Mouse (Mus musculus): ENCODE measurements around the gene Surf1. TPM values are rescaled to one million over a fixed set of nuclear protein-coding genes. Genes with fewer than 3 reads are reported as not detected.

Surf1 gene
- total and polyA plus RNA-seq, 3 experiments, result 52.1 to 74.8 TPM; not detected in 1

- H3K36me3 ChIP-seq (ENCODE audit: control insufficient read depth in 1 of 2, insufficient read depth in 2 of 2, low read length in 2 of 2), result peaks cover 0 to 12% of the 10 kb centered on the region in 2 experiments; a peak in 2 of 4 replicates
- H3K4me1 ChIP-seq (ENCODE audit: control insufficient read depth in 1 of 2, insufficient read depth in 2 of 2, low read length in 2 of 2), result no peaks in the 10 kb centered on the region
- H3K27ac ChIP-seq (ENCODE audit: control insufficient read depth, low read depth, low read length), result no peak overlapping the region
- H3K9me3 ChIP-seq (replicated peaks; ENCODE audit: insufficient read depth, low read length), result no peaks in the 10 kb centered on the region
- DNase-seq (ENCODE audit: low read depth, low spot score), result no peak
- no peaks in the 10 kb centered on the region for H3K27me3 ChIP-seq (ENCODE audit: control insufficient read depth in 1 of 2, insufficient read depth in 2 of 2, low read length in 2 of 2)
- no peak for TF ChIP-seq HCFC1 (IDR thresholded peaks at IDR 0.05; ENCODE audit: low read depth, low read length)
- no peak for TF ChIP-seq MAZ (IDR thresholded peaks at IDR 0.05; ENCODE audit: low read depth, low read length)
- no peak for TF ChIP-seq TAL1 (IDR thresholded peaks at IDR 0.05; ENCODE audit: low read length)
- no peak for TF ChIP-seq CTCF (IDR thresholded peaks at IDR 0.05 in 2 of 3, conservative IDR thresholded peaks at IDR 0.05 in 1 of 3; ENCODE audit: control insufficient read depth in 1 of 3, insufficient read depth in 1 of 3, low read depth in 2 of 3, low read length in 3 of 3, poor library complexity in 1 of 3, severe bottlenecking in 1 of 3)
- no peak for TF ChIP-seq SMC3 (IDR thresholded peaks at IDR 0.05; ENCODE audit: low read depth, low read length)
- TF ChIP-seq RAD21 (IDR thresholded peaks at IDR 0.05; ENCODE audit: low read depth, low read length), result no peak
- no peak for TF ChIP-seq BHLHE40 (IDR thresholded peaks at IDR 0.05; ENCODE audit: borderline replicate concordance, low read depth, low read length)
- no peak for TF ChIP-seq CHD1 (IDR thresholded peaks at IDR 0.05; ENCODE audit: low read depth, low read length)
- TF ChIP-seq ZMIZ1 (IDR thresholded peaks at IDR 0.05; ENCODE audit: low read depth, low read length), result no peak
- TF ChIP-seq NRF1 (IDR thresholded peaks at IDR 0.05; ENCODE audit: insufficient read depth, low read depth, low read length, poor library complexity, severe bottlenecking), result no peak
- no peak for TF ChIP-seq ZNF384 (IDR thresholded peaks at IDR 0.05; ENCODE audit: low read depth, low read length)
- TF ChIP-seq USF1 (IDR thresholded peaks at IDR 0.05; ENCODE audit: low read depth, low read length), result no peak
- TF ChIP-seq POLR2A (IDR thresholded peaks at IDR 0.05; ENCODE audit: control insufficient read depth in 1 of 2, insufficient read depth in 1 of 2, low read depth in 1 of 2, low read length in 2 of 2, poor library complexity in 1 of 2), result no peak
- no peak for TF ChIP-seq MYC (IDR thresholded peaks at IDR 0.05; ENCODE audit: low read depth, low read length)
- no peak for TF ChIP-seq TCF12 (IDR thresholded peaks at IDR 0.05; ENCODE audit: low read depth, low read length)
- TF ChIP-seq E2F4 (IDR thresholded peaks at IDR 0.05; ENCODE audit: borderline replicate concordance, low read depth, low read length), result no peak
- TF ChIP-seq MAFK (IDR thresholded peaks at IDR 0.05; ENCODE audit: borderline replicate concordance, low read depth, low read length), result no peak
- TF ChIP-seq MYB (IDR thresholded peaks at IDR 0.05; ENCODE audit: low read depth, low read length), result no peak
- H3K9ac ChIP-seq (ENCODE audit: control insufficient read depth, low read depth, low read length, poor library complexity, severe bottlenecking), result no peak overlapping the region
- H3K4me3 ChIP-seq (ENCODE audit: control insufficient read depth in 1 of 2, insufficient read depth in 1 of 2, low read depth in 2 of 2, low read length in 2 of 2), result no peak overlapping the region
- H3K79me2 ChIP-seq (ENCODE audit: control insufficient read depth, insufficient read depth, low read length, poor library complexity), result no peaks in the 10 kb centered on the region
Measured at GRCm38 (mm10) chr2:26952193-26952592, 35.9 kb upstream of the Surf1 start.

DNA sequence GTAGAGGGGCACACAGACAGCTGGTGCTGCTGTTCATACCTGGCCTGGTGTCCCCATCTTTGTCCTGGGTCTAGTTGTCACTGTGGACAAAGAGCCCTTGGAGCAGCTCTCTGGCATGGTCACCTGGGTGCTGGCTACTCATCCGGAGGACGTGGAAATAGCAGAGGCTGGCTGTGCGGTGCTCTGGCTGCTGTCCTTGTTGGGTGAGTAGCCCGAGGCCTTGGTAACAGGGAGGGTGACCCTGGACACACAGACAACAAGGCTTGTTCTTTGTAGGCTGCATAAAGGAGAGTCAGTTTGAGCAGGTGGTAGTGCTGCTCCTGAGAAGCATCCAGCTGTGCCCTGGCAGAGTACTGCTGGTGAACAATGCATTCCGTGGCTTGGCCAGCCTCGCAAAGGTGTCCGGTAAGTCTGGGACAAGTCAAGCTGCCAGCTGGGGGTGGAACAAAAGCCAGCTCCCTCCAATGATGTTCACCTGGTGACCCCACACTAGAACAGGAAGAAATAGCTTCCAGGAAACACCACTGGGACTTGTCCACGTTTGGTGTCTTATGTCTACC is 35.1 kb upstream of the Surf1 start:
- TF ChIP-seq POLR2A (IDR thresholded peaks at IDR 0.05; ENCODE audit: control insufficient read depth in 1 of 2, insufficient read depth in 1 of 2, low read depth in 1 of 2, low read length in 2 of 2, poor library complexity in 1 of 2) (no peak), POLR2AphosphoS2 (IDR thresholded peaks at IDR 0.05; ENCODE audit: low read length) (no peak), E2F4 (IDR thresholded peaks at IDR 0.05; ENCODE audit: borderline replicate concordance, low read depth, low read length) (no peak), ZC3H11A (IDR thresholded peaks at IDR 0.05; ENCODE audit: low read depth, low read length) (no peak), MXI1 (IDR thresholded peaks at IDR 0.05; ENCODE audit: low read depth, low read length) (no peak), TBP (IDR thresholded peaks at IDR 0.05; ENCODE audit: low read depth, low read length) (no peak), CHD1 (IDR thresholded peaks at IDR 0.05; ENCODE audit: low read depth, low read length) (no peak), ELF1 (IDR thresholded peaks at IDR 0.05; ENCODE audit: low read depth, low read length) (no peak), CHD2 (IDR thresholded peaks at IDR 0.05; ENCODE audit: low read length) (no peak), MEF2A (IDR thresholded peaks at IDR 0.05; ENCODE audit: extremely low read depth, insufficient replicate concordance, low read depth, low read length, poor library complexity, severe bottlenecking) (no peak), RCOR1 (IDR thresholded peaks at IDR 0.05; ENCODE audit: low read depth, low read length) (no peak), MAX (IDR thresholded peaks at IDR 0.05; ENCODE audit: low read length) (no peak), USF1 (IDR thresholded peaks at IDR 0.05; ENCODE audit: low read depth, low read length) (no peak)
- Histone ChIP-seq H3K79me2 (ENCODE audit: control insufficient read depth, insufficient read depth, low read length, poor library complexity) (no peaks in the 10 kb centered on the region), H3K36me3 (ENCODE audit: control insufficient read depth in 1 of 2, insufficient read depth in 2 of 2, low read length in 2 of 2) (peaks cover 0 to 9% of the 10 kb centered on the region in 2 experiments; a peak in 2 of 4 replicates), H3K9ac (ENCODE audit: control insufficient read depth, low read depth, low read length, poor library complexity, severe bottlenecking) (no peak overlapping the region), H3K27me3 (ENCODE audit: control insufficient read depth in 1 of 2, insufficient read depth in 2 of 2, low read length in 2 of 2) (no peaks in the 10 kb centered on the region), H3K4me3 (ENCODE audit: control insufficient read depth in 1 of 2, insufficient read depth in 1 of 2, low read depth in 2 of 2, low read length in 2 of 2) (no peak overlapping the region), H3K27ac (ENCODE audit: control insufficient read depth, low read depth, low read length) (no peak overlapping the region), H3K9me3 (replicated peaks; ENCODE audit: insufficient read depth, low read length) (no peaks in the 10 kb centered on the region), H3K4me1 (ENCODE audit: control insufficient read depth in 1 of 2, insufficient read depth in 2 of 2, low read length in 2 of 2) (no peaks in the 10 kb centered on the region)
- no peak for DNase-seq (ENCODE audit: low read depth, low spot score)

Data from MEL (cell line).